Mouse (Mus musculus) mouse trophoblast stem cell (cell line): ENCODE data around the gene Ufc1.

Experiments used
- in situ Hi-C, 2 experiments: fragments of 300-500 bp; cut with MseI, MboI; formaldehyde crosslinking; loops; 2 replicates in 1 of 2; 3 replicates in 1 of 2; pipeline ENCODE4 v1.15.1; 2025

The Ufc1 gene

DNA sequence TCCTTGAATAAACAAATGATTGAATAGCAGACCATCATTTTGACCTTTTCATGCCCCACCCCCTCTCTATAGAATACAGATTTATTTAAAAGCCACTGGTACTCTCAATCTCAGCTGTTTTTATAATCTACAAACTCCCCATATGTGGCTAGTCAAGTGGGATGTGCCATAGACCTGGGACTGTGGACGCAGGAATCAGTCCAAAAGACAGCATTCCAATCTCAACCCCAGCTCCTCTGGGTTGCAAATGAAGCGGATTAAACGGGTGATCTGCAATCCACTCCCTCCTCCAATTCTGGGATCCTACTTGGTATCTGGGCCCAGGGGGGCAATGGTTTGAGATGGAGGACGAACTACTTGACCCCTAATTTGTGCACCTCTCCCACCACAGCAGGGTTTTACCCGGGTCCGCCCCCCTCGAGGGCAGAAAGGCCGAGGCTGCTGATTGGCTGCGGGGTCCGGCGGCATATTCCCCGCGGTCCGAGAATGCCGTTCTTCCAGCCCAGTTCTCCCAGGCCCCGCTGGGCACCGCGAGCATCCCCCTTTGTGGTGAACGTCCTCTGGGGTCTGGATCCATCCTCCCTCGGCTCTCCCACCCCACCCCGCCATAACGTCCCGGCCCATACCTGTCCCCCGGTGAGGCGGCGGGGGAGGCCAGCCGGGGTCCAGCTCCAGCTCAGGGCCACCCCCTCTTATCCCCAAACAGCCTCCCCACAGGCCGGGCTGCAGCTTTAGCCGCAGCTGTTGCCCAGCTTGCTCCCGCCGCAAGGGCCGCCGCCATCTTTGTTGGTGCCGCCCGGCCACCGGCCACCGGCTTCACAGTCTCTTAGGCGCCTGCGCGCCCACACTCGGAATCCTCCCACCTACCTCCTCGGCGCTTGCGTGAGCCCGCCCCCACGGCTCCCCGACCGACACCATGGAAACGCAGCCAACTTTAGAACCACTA lies 7.4 kb downstream of the Ufc1 start, which contains the start of gene Usp21:
Usp21 (minus strand) TSS at position 856 of the 946 bp plus-strand sequence.
- in situ Hi-C loops, result no loop called here

DNA sequence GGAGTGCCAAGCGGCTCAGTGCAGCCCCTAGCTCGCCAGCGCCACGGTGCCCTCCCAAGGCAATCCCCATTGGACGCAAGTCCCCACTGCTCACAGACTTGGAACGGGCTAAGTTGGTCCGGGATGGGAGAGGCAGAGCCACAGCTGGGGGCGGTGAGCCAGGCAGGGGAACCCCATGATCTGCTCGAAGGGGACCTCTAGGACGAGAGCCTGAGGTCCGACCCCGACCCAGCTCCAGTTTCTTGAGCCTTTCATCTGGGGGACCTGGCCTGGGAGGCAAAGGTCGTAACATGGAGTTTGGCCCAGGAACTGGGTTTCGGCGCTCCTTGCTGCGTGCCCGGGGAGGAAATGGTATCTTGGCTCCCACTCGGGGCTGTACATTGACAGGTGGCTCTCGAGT lies 8.3 kb downstream of the Ufc1 start:
- in situ Hi-C loops, result no loop called here

DNA sequence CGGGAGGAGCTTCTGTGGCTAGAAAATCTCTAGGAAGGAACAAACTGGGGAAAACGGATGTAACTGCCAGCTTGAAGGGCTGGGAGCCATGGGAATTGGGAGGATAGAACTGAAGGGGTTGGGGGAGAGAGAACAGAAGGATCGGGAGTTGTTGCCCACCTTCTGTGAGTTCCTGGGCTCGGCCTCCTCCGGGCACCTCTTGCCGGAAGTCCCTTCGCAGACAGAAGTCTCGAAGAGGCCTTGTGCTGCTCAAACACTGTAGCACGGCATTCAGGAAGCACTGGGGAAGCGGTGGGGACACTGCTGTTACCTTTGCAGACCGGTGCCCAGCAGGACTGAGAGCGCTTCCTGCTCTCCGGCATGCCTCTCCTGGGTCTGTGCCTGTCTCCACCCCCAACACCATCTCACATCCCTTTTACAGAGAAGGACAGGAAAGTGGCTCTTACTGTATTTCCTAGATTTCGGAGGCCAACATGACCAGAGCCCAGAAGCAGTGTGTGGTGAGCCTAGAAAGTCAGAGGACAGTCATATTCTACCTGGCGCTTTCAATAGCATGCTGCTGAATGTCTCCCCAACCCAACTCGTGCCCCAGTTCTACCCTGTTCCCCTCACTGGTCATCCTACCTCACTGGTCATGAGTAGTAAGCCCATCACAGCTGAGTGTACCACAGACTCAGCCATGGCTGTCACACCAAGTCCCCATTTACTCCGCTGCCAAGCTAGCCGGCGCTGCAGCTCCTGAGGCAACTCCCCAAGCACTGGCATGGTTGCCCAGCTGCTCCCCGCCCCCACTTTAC lies 9.5 kb downstream of the Ufc1 start:
- in situ Hi-C loops, result no loop called here

- in situ Hi-C loops, result no loop called here
Observed at GRCm38 (mm10) chr1:171284491-171284890, 10.3 kb downstream of the Ufc1 start.

DNA sequence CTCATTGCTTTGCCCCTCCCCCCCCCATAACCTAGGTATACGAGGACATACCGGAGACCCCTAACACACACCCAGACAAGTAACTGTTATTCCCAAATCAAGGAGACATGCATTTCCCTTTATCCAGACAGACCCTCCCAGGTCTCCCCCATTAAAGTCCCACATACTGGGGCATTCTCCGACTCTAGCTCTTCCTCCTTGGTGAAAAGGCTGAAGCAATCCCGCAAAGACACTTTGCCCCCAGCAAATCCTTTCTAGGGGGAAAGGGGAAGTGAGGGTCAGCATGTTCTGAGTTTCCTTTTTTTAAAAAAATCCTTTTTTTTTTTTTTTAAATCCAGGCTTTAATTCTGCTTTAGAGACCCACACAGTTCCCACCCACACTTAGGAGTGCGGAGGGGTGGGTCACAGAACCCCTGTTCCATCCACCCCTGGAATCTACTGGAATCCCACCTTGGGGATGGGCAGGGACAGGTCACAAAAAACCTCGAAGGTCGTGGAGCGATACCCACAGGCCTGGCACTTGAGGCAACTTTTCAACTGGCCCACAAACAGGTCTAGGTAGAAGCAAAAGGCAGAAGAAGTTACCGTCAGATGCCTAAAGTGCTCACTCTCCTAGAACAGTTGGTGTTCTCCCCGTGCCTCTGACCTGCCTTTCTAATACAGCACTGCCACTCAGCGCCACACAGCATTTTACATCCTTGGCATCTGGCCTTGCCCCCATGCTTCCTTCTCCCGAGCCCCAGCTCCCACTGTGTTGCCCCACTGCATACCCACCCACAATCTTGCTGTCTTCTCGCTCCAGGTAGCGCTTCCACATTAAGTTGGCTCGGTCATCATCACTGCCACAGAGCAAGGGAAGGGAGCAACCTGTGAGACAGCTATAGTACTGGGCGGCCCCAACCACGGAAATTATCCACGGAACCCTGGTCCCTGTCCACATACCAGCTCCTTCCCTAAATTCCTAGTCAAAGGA lies 11.3 kb downstream of the Ufc1 start:
- in situ Hi-C loops, result no loop called here

DNA sequence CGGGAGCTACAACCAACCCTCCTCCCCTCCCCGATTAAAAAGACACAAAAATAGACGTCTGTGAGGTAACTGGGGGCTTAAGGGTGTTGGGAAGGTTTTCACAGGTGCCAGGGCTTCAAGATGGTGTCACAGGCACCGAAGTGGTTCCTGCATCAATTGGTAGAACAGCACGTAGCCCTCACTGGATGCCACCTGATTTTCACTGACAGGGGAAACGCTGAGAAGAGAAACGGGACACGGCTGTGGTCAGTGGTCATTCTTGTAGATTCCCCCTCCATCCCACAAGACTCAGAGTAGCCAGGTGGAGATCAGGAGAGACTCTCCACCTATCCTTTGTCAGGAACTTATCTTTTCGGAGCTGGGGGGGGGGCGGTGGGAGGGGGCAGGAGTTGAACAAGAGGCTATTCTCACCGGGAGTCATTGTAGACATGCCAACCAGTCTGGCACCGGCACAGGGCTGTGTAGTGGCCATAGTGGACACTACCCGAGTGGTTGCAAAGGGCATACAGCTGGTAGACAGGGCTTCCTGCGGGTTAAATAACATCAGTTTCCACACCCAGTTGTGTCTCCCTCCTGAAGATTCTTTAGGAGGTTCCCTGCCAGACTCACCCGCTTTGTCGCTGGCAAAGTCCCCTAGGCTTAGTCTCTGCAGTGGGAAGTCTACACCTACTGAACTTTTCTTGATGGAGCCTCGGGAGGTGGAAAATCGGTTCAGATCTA lies 12.6 kb downstream of the Ufc1 start:
- in situ Hi-C loops, result no loop called here

DNA sequence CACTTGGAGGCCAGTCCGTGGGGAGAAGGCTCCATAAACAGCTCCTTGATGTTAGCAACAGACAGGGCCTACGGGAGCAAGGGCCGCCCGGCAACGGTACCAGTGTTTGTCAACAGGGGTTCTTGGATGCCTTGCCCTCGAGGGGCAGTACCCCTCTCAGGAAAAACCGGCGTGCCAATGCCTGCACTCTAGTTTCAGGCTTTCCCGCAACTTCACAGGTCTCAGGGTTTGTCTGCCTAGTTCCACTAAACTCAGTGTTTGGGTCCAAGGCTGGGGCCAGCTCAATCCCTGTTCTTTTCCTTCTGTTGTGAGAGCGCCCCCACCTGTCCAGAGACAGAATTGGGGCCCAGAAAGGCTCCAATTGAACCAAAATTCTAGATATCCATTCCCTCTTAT lies 13.3 kb downstream of the Ufc1 start:
- in situ Hi-C loops, result no loop called here

- in situ Hi-C loops, result no loop called here
Observed at GRCm38 (mm10) chr1:171280916-171281527, 13.8 kb downstream of the Ufc1 start, which contains the start of gene Ppox. Gene Ppox, minus strand, starts transcription at chr1:171281186.

DNA sequence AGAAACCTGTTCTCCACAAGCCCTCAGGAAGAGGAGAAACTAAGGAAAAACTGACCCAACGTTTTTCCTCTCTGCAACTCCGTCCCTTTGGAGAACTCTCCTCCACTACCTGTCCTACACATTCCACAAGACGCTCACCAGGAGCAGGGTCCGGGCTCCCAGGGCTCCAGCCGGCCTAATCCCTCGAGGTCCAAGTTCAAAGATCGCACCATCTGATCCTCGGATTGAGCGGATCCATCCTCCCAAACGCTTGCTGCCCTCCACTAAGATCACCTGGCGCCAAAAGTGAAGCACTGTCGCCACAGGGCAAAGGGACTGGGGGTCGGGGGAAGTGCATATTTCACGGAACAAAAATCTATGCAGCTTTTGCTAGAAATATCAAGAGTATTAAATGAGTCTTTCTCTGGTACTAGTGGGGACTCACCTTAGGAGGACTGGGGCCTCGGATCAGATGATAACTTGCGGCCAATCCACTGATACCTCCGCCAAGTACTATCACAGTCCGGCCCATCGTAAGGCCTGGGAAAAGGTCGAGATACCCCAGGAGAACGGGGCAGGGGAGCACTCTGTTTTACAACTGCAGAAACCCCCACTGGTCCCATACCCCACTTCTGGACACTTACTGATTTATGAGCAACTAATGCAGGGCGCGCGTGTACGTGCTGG lies 14.4 kb downstream of the Ufc1 start:
- in situ Hi-C loops, result no loop called here

- in situ Hi-C loops, result no loop called here
Observed at GRCm38 (mm10) chr1:171279721-171280120, 15.1 kb downstream of the Ufc1 start.

DNA sequence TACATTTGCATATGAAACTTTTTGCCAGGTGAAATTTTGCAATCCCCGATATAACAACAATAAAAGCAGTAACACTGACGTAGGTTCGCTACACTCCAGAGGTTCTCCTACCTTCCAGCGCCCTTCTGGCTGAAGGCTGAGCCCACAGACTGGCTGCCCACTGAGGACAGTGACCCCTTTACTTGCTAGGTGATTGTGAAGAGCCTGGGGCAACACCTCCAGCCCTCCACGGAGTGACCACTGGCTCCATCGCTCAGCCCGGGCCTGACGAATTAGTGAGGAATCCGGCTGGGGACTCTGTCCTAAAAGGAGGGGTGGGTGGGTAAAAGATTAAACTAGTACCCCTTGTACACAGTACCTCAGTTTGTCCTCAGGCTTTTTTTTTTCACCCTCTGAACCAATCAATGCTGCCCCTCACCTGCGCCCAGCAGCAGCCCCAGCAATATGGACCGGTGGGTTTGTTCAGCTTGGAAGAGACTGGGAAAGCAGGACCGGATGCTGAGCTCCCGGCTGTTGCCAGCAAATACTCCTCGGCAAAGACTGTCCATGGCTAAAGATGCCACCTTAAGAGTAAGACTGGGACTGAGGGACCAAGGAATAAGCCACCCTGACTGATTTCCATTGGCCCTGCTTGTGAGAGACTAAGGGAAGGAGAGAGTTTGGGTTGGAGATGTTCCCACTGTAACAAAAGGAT lies 15.7 kb downstream of the Ufc1 start:
- in situ Hi-C loops, result no loop called here

DNA sequence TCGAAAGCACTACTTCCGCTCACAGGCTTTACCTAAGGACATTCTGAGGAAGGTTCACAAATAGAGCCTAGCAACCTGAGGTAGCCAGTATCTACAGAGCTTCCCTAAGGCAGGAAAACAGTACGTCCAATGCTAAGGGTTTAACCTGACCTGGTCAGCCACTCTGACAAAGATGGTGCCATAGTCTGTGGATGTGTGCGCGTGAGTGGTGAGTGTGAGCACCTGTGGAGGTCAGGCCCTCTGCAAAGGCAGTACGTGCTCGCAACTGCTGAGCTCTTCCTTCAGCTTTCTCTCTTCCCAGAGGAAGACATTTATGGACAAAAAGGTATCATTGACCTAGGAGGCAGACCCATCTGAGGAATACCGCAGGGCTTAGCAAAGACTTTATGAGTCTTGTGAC lies 16.4 kb downstream of the Ufc1 start:
- in situ Hi-C loops, result no loop called here

DNA sequence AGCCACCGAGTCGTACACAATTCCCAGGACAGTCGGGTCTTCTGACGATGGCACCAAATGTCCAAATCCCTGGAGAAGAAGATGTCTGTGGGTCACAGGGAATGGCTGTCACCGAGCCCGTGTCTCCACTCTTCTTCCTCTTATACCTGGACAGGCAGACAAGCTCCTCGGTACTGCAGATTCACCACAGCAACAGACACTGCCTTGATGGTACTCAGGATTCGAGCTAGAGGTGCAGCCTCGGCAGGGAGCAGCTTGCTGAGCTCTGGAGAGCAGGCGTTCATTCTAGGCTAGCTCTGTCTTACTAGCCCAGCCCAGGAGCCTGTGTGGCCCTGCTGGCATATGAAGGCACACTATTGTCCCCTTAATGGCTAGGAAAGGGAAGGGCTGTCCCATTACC lies 17.1 kb downstream of the Ufc1 start:
- in situ Hi-C loops, result no loop called here

GRCm38 (mm10) chr1:171276110-171276748 lies 18.6 kb downstream of the Ufc1 start:
- in situ Hi-C loops, result no loop called here

DNA sequence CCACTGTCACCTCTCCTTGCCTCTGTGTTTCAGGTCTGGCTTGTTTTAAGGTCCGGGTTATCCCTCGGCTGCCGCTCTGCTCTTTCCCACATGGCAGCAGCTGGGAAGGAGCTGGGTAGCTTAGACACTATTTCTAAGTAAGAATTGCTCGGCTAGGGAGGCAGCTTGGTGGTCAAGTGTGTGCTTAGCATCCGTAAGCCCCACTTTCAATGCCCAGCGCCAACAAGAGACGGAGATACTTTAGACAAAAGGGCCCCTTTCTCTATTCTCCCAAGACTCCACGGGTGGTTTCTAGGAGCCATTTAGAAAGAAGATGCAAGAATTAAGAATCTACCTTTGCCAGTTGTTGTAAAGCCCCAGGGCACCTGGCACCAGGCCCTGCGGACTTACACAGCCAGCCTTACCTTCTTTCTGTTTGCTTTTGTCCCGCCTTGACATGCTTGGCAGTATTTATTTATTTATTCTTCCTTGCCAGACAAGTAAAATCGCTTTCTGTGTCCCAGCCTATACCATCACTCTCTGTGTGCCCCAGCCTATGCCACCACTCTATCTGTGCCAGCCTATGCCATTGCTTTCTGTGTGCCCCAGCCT lies 19.6 kb downstream of the Ufc1 start:
- in situ Hi-C loops, result no loop called here

- in situ Hi-C loops, result no loop called here
Observed at GRCm38 (mm10) chr1:171274171-171274570, 20.7 kb downstream of the Ufc1 start.

GRCm38 (mm10) chr1:171272086-171272485 lies 22.7 kb downstream of the Ufc1 start:
- in situ Hi-C loops, result no loop called here

- in situ Hi-C loops, result no loop called here
Observed at GRCm38 (mm10) chr1:171271622-171272021, 23.2 kb downstream of the Ufc1 start.
